Mouse (Mus musculus): ENCODE data around the gene Map10.
A peak's percentile ranks its signal among the peaks of the same experiment; 100 is the strongest.

Map10 gene

DNA sequence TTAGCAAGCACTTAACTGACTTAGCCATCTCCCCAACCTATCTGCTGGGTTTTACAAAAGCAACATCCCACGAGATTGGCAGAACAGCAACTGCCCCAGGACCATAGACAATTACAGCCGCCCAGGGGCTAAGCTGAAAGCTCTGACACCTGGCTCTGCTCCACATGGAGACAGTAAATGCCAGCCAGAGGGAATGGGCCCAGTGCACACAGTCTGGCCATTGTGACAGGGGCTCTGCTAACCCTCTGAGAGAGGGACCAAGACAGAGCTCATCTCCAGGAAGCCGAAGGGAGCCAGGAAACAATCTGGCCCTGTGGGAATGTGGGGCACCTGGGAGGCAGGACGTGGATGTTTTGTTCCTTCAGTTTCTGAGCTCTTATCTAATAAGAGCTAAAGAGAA is 46.6 kb downstream of the Map10 start:
- DNase-seq (ENCODE audit: low spot score): no peak

DNA sequence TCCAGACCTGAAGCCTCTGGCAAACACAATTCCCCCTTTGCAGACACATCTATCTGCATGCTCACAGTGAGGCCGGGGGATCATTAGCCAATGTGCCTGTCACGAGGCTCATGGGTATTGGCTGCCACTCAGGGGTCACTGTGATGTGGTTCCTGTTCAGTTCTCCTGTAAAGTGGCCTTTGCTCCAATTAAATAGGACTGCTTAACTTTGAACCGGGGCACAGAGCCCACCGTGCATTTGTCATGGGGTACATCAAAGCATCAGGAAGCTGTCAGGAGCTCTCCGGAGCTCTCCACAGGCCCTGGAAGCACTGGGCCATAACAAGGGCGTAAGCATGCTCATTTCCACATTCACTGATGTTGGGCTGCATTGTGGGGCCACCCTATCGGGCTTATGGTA is 47.0 kb downstream of the Map10 start:
- no peak for DNase-seq (ENCODE audit: low spot score)

DNA sequence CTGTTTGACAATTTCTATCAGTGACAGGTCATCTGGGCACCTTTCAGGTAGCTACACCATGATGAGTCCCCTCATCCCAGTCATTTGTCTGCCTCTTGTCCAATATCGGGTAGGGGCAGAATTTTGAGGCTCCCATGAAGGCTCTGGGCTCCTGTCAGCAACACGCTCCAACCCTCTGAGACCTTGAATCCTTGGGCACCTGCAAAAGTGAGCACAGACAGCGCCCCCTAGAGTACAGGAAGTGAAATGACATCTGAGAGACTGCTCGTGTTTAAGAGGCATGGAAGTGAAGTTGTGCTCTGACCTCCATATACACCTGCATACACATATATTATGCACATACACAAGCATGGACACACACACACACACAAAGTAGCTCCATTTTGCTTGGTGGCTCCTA is 49.3 kb downstream of the Map10 start:
- DNase-seq (ENCODE audit: low spot score): peak; percentile 12

DNA sequence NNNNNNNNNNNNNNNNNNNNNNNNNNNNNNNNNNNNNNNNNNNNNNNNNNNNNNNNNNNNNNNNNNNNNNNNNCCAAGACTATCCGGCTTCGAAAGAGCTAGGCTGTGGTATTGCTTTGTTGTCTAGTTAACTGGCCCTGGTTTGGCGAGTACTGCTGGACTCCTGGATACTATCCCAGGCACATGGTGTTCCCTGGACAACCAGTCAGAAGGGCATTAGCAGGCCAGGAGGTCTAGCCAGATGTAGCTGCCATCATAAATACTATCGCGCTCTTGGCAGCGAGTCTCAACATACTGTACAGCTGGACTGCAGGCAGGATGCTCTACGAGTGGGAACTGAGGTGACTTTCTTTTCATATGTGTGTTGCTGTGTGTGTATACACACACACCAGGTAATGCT is 53.1 kb downstream of the Map10 start:
- DNase-seq (ENCODE audit: low spot score): no peak
